26 mouse cellular contexts compared by ENCODE assay signal in genomic region chr7:84618951-84619350, GRCm38 (mm10). TPM values are rescaled to one million over a fixed set of nuclear protein-coding genes. Genes with fewer than 3 reads are reported as not detected.
DNase-seq lines count a peak whose midpoint lies in the region; ATAC-seq lines count a peak whose summit lies in the region.
"Had no signal": no experiment of that assay in that cellular context is flagged by ENCODE, and none has a peak within 500 bp of the region (broad histone marks: within the 10 kb centered on the region; RNA-seq: fewer than 3 reads in every experiment).

No protein-coding gene starts in this region.

- no peak overlapping the region for H3K4me3 ChIP-seq in heart, embryonic 10.5 days
- H3K4me3 ChIP-seq in liver, embryonic 12.5 days = no peak overlapping the region
- H3K4me3 ChIP-seq: embryonic facial prominence, embryonic 12.5 days; embryonic facial prominence, embryonic 15.5 days; gastrocnemius, adult 2 months; heart, embryonic 12.5 days; heart, embryonic 15.5 days; hindbrain, embryonic 12.5 days; hindbrain, embryonic 15.5 days had no signal

- 90% methylated on average over 2 of the region's 2 CpGs for WGBS in heart, embryonic 10.5 days
- WGBS in liver, embryonic 12.5 days (ENCODE audit: insufficient replicate concordance) = 82% methylated on average over 2 of the region's 2 CpGs

- no peaks in the 10 kb centered on the region for H3K9me3 ChIP-seq in heart, embryonic 10.5 days
- no peaks in the 10 kb centered on the region for H3K9me3 ChIP-seq in liver, embryonic 12.5 days (replicated peaks)
- H3K9me3 ChIP-seq: embryonic facial prominence, embryonic 12.5 days; embryonic facial prominence, embryonic 15.5 days; heart, embryonic 12.5 days; heart, embryonic 15.5 days; hindbrain, embryonic 12.5 days; hindbrain, embryonic 15.5 days had no signal

- no peak overlapping the region for H3K27ac ChIP-seq in heart, embryonic 10.5 days
- H3K27ac ChIP-seq in liver, embryonic 12.5 days = no peak overlapping the region
- H3K27ac ChIP-seq: embryonic facial prominence, embryonic 12.5 days; embryonic facial prominence, embryonic 15.5 days; gastrocnemius, adult 2 months; heart, embryonic 15.5 days; hindbrain, embryonic 12.5 days; hindbrain, embryonic 15.5 days had no signal

- H3K9ac ChIP-seq in liver, embryonic 12.5 days = no peak overlapping the region
- H3K9ac ChIP-seq: embryonic facial prominence, embryonic 12.5 days; embryonic facial prominence, embryonic 15.5 days; forebrain, postnatal 0 days; heart, embryonic 12.5 days; heart, embryonic 15.5 days; hindbrain, embryonic 12.5 days; hindbrain, embryonic 15.5 days had no signal

- no peak for DNase-seq in cerebellum, postnatal 10 days
- DNase-seq in heart, embryonic 10.5 days (ENCODE audit: low spot score) = peak; percentile 35
- no peak for DNase-seq in heart, postnatal 14 days
- DNase-seq in cerebellum, adult 8-10 months = peak; percentile 25
- peak; percentile 48 to 65 for DNase-seq in cerebellum, postnatal 25 days
- DNase-seq in right cerebral cortex, adult 18-20 months = no peak
- DNase-seq: adrenal gland, adult 8-10 months; adrenal gland, postnatal 36 days; forebrain, postnatal 0 days; gastrocnemius, adult 2 months; gastrocnemius, postnatal 14 days; heart, adult 11 months; heart, postnatal 10 days; heart, postnatal 4 days; kidney, adult 2 months had no signal

- ATAC-seq in cerebellum, adult (ENCODE audit: insufficient number of reproducible peaks, low FRiP score, low TSS enrichment) = peak; percentile 52; the same call in 1 of the 2 replicates
- ATAC-seq in liver, embryonic 12.5 days = no peak
- ATAC-seq: activated CD4-positive, CD25-positive, alpha-beta regulatory T cell, adult 4 months; forebrain, embryonic 14.5 days; forebrain, postnatal 0 days; intestine, postnatal 0 days had no signal

- H3K4me1 ChIP-seq in heart, embryonic 10.5 days = no peaks in the 10 kb centered on the region
- 0 out of 2 replicates have a peak, but pooled peaks cover 5% of the 10 kb centered on the region for H3K4me1 ChIP-seq in liver, embryonic 12.5 days
- H3K4me1 ChIP-seq: embryonic facial prominence, embryonic 12.5 days; embryonic facial prominence, embryonic 15.5 days; heart, embryonic 12.5 days; heart, embryonic 15.5 days; hindbrain, embryonic 12.5 days; hindbrain, embryonic 15.5 days had no signal

- H3K4me2 ChIP-seq in liver, embryonic 12.5 days = no peak overlapping the region
- H3K4me2 ChIP-seq: embryonic facial prominence, embryonic 12.5 days; embryonic facial prominence, embryonic 15.5 days; heart, embryonic 12.5 days; heart, embryonic 15.5 days; hindbrain, embryonic 12.5 days; hindbrain, embryonic 15.5 days had no signal

- H3K36me3 ChIP-seq in heart, embryonic 10.5 days = peaks cover 27% of the 10 kb centered on the region
- peaks cover 60% of the 10 kb centered on the region for H3K36me3 ChIP-seq in liver, embryonic 12.5 days

- no peaks in the 10 kb centered on the region for H3K27me3 ChIP-seq in heart, embryonic 10.5 days (ENCODE audit: insufficient read depth, poor library complexity, severe bottlenecking)
- H3K27me3 ChIP-seq in liver, embryonic 12.5 days (replicated peaks) = no peaks in the 10 kb centered on the region
- H3K27me3 ChIP-seq: embryonic facial prominence, embryonic 12.5 days; embryonic facial prominence, embryonic 15.5 days; heart, embryonic 12.5 days; heart, embryonic 15.5 days; hindbrain, embryonic 12.5 days; hindbrain, embryonic 15.5 days had no signal

- intact Hi-C loops in heart, postnatal 14 days (cut with DNase I) = no loop called here

RNA-seq across cellular contexts. Expression of gene Fah, which starts 12.4 kb away (rescaled TPM):
- 9.9 and 14.7 TPM in 2 replicates for polyA plus RNA-seq in heart, embryonic 10.5 days (2016; fragmentation: Nextera tagmentation; extraction: Ambion mirVana)
- 1 to 10 TPM; 5.4 to 8.2 TPM for total RNA-seq in heart, postnatal 14 days (2021)
- polyA plus RNA-seq in liver, embryonic 12.5 days (2016; fragmentation: Nextera tagmentation; extraction: Ambion mirVana) = 16.5 and 17.8 TPM in 2 replicates

Comparison
In these comparisons a context has a peak if more than half of its experiments do, and no peak if none do; other contexts are left out.
1. DNase-seq: peak in heart, embryonic 10.5 days (single experiment), cerebellum, adult 8-10 months (single experiment) and cerebellum, postnatal 25 days (2 of 2); none in cerebellum, postnatal 10 days (0 of 2), heart, postnatal 14 days (0 of 2) and right cerebral cortex, adult 18-20 months (single experiment).